Mouse (Mus musculus): Measurements from ENCODE around the gene Gab1.

Gab1 gene

GRCm38 (mm10) chr8:80738388-80739154 lies 141.7 kb downstream of the Gab1 start:
- peak; percentile 21 to 26 for DNase-seq

- peak in 1 of 2 experiments; percentile 10 for DNase-seq
Observed at GRCm38 (mm10) chr8:80738046-80738387, 142.3 kb downstream of the Gab1 start.

GRCm38 (mm10) chr8:80732326-80732725 lies 148.0 kb downstream of the Gab1 start:
- no peak for DNase-seq

- no peak for DNase-seq
Observed at GRCm38 (mm10) chr8:80714461-80714860, 165.9 kb downstream of the Gab1 start.

Measured in kidney, adult 8-10 months (tissue).